Mouse (Mus musculus) Muller cell, postnatal 12 days (primary cell): ENCODE results near the gene Arhgef2.
A peak's percentile ranks its signal among the peaks of the same experiment; 100 is the strongest.

ENCODE experiments used
- DNase-seq: peaks from one replicate; pipeline ENCODE4 v3.0.0-alpha.2; 2015; ENCODE audit errors: inconsistent ontology term

Arhgef2 gene

DNA sequence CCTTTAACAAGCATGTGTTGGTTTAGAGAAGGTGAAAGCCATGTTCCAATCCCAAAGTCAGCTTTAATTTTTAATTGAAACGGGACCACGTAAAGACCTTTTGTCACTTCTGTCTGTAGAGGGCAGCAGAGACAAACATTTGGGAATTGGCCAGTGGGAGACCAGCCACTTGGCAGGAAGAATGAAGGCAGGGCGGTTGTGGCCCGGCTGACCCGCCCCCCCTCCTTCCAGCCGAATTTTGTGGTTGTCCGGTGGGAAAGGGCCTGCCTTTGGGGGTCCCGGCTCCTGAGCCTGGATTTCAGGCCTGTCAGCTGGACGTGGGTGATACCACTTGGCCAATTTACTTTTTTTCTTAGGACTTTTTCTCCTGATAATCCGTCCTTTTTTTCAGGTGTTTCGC, 71.6 kb downstream of the Arhgef2 start:
- peak; percentile 81 for DNase-seq

DNA sequence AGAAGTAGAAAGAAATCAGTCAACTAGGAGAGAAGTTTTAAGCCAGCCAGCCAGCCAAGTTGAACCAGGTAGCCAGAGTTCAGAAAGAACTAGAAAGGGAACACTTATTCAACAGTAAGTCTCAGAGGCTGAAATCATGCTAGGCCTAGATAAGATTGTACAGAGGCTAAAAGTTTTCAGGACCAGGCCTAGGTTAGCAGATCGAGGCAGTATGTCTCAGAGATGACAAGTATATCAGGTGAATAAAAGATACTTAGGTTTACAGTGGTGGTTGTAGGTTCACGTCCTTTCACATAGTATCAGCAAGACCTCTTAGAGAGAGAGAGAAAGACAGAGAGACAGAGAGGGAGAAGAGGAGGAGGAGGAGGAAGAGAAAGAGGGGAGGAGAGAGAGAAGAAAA, 78.0 kb downstream of the Arhgef2 start:
- DNase-seq: no peak

GRCm38 (mm10) chr3:88684236-88684979, 78.6 kb downstream of the Arhgef2 start:
- no peak for DNase-seq

DNA sequence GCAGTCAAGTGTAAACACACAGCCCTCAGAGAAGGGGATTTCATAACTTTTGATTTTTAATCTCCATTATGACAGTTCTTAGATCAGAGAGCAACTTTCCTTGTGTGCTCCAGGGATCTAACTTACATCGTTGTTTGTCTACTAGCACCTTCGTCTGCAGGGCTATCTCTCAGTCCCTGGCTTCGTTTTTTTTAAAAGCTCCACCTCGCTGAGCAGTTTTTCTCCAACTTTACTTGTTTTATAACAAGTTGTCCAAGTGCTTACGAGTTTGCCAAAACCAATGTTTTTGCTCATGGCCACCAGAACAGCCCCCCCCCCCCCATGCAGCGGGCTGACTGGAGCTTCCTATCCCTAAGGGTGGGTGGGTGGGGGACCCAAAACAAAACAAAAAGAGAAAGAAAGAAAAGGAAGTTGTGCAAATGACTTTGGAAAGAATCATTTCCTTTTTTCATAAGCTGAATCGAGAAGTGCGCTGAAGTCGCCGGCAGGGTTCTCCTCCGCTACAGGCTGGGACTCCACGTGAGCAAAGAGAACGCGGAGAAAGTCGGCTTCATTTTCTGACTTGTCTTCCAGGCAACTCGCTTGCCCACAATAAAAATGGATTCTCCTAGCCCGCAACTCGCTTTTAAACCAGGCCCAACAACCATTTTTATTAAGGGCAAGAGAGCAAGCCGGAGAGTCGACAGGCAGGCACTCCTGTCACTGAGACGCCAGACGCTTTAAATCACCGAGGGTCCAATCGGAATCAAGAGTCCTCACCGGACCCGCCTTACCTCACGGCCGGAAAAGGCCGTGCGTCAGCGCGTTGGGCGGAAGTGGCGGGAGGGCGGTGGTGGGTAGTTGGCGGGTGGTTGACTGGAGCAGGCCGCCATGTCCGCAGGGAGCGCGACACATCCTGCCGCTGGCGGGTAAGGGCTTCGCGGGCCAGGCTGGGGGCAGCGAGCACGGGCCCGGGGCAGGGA, 79.5 kb downstream of the Arhgef2 start, which contains the start of gene Khdc4:
Gene Khdc4, plus strand, starts transcription at position 824 of the 962 bp plus-strand sequence.
- DNase-seq: peak; percentile 97

DNA sequence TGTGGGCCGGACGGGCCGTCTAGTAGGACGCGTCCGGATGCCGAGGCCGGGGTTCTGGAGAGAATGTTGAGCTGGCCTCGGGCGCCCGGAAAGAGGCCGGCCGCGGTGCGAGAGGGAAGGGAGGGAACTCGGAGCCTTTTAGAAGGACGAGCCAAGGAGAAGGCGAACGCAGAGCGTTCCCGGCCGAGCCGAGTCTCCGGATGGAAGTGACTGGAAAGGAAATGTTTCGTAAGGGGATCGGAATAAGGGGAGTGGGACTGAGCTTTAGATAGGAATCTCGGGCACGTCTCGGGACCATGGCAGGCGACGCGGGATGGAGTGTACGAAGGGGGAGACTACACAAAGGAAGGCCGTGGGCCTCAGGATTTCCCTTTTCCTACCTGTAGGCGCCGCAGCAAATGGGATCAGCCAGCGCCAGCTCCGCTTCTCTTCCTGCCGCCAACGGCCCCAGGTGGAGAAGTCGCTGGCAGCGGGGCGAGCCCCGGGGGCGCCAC, 80.2 kb downstream of the Arhgef2 start:
- DNase-seq: no peak

DNA sequence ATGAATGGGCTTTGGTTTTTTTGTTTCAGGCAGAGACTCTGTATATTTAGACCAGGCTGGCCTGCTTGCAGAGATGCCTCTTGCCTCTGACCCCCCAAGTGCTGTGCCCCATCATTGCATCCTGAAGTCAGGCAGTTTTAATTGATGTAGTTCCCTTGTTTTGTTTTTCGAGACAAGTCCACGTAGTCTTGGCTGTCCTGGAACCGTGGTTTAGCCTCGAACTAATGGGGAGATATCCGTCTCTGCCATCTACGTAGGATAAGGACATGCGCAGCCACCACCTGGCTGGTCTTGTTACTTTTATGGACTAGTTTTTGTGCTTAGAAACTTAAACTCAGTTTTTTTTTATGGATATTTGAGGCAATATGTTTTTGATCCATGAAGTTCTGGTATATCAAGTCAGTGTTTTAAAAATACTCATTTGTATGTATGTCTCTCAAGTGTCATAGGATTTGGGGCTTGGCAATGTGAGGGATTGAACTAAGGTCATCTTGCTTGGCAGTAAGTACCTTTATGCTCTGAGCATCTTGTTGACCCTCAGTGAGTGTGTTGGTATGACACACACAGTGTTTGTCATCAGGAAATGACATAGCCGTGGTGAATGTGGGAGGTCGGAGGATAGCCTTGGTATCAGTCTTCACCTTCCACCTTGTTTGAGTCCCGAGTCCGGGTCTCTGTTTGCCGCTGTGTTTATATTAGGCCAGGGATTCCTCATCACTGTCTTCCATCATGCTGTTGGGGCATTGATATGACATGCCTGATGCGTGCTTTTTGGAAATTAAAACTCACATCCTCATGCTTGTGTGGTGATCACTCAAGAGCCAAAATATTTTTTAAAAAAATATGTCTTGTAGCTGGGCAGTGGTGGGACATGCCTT, 81.2 kb downstream of the Arhgef2 start:
- DNase-seq: no peak

DNA sequence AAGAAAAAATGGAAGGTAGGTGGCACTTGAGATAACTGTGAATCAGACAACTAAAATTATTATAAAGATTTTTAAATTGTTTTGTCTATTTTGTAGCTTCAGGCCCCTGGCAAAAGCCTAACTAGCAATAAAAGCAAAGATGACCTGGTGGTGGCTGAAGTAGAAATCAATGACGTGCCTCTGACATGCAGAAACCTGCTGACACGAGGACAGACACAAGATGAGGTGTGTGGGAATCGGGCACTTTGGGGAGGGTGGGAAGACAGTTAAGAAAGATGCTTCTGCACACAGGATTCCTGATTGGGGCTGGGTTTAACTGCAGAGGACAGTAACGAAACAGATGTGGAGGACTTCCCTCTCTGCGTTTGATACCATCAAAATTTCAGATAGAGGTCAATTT, 83.3 kb downstream of the Arhgef2 start:
- DNase-seq: no peak

DNA sequence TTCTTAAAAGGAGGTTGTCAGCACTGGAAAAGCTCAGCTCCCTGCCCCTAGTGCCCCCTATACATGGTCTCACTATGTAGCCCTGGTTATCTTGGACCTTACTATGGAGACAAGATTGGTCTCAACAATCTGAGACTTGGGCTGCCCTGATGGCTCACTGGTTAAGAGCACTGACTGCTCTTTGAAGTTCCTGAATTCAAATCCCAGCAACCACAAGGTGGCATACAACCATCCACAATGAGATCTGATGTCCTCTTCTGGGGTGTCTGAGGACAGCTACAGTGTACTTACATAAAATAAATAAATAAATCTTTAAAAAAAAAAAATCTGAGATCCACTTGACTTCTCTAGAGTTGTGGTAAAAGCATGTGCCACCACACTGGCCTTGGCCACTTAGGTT, 89.8 kb downstream of the Arhgef2 start:
- no peak for DNase-seq
